Mouse (Mus musculus): Measurements from ENCODE around the gene Hmgb4. TPM values are rescaled to one million over a fixed set of nuclear protein-coding genes. Genes with fewer than 3 reads are reported as not detected.

The Hmgb4 gene
- polyA plus RNA-seq, 1 experiment = not detected

DNA sequence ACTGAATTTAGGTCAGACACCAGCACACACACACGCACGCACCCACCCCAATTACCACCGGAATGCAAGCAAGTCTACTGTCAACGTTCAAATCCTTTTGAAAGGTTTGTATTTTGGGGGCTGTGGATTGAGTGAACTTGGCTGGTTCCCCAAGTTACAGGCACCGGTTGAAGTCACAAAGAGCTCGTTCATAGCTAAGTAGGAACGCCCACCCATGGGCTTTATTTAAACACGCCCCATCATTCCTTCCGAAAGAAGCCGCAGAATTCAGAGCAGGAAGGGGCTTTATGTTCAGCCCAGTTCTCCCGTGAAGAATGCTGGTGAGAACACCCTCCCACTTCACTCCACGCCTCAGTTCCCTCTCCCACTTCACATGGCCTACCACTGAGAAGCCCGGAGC lies 27.3 kb downstream of the Hmgb4 start:
- Histone ChIP-seq H3K4me3 (ENCODE audit: control insufficient read depth, insufficient read depth, low read length) (no peak overlapping the region), H3K27me3 (ENCODE audit: control insufficient read depth, insufficient read depth, low read length) (no peaks in the 10 kb centered on the region), H3K4me1 (replicated peaks; ENCODE audit: control insufficient read depth, insufficient read depth, low read length) (no peaks in the 10 kb centered on the region), H3K36me3 (ENCODE audit: control insufficient read depth, insufficient read depth, low read length) (no peaks in the 10 kb centered on the region), H3K27ac (ENCODE audit: control insufficient read depth, insufficient read depth, low read length) (no peak overlapping the region)
- no peak for DNase-seq
- no peak for TF ChIP-seq CTCF (IDR thresholded peaks at IDR 0.05; ENCODE audit: borderline replicate concordance, control insufficient read depth, extremely low read depth, insufficient read depth, low read length, poor library complexity)
- no peak for TF ChIP-seq POLR2A (IDR thresholded peaks at IDR 0.05; ENCODE audit: control insufficient read depth, extremely low read depth, insufficient read depth, low read length, poor library complexity)
- 94% methylated on average over 13 of the region's 13 CpGs for WGBS

DNA sequence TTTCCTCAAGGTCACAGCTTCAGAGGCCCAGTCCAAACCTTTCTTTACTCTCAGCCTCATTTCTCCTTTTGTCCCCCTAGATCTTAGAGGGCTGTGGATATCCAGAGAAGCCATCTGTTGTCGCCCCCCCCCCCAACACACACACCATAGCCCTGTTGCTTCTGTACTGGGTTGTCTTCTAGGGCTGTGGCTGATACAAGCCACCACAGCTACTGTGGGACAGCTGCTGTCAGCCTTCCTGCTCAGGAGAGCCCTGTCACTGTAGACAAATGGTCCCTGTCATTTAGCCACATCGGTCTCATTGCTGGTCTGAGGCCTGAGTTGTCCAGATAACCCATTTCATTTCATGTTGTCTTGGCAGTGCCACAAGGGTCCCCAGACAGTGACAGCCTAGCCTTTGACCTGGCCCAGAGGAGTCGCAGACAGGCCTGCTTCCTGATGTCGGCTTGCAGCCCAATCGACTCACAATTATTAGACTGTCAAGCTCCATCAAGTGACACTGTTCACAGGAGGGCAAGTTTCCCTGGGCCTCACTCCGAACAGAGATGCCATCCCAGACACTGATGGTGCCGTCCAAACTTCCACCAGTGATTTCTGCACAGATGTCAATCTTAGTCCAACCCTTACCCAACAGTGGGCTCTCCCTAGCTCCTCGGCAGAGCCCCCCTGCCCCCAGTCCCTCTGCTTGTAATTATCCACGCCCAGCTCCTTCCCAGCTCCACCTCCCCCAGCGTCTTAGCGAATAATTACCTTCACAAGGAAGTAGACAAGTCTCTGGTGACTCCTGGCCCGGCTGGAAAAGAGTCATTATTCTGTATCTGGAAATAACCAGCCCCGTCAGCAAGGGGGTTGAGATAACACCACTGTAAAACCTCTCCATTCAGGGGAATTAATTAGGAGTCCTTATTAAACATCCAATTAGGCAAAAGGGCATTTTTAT lies 33.1 kb downstream of the Hmgb4 start:
- Histone ChIP-seq H3K4me1 (replicated peaks; ENCODE audit: control insufficient read depth, insufficient read depth, low read length) (no peaks in the 10 kb centered on the region), H3K27ac (ENCODE audit: control insufficient read depth, insufficient read depth, low read length) (no peak overlapping the region), H3K4me3 (ENCODE audit: control insufficient read depth, insufficient read depth, low read length) (no peak overlapping the region), H3K36me3 (ENCODE audit: control insufficient read depth, insufficient read depth, low read length) (no peaks in the 10 kb centered on the region), H3K27me3 (ENCODE audit: control insufficient read depth, insufficient read depth, low read length) (no peaks in the 10 kb centered on the region)
- TF ChIP-seq POLR2A (IDR thresholded peaks at IDR 0.05; ENCODE audit: control insufficient read depth, extremely low read depth, insufficient read depth, low read length, poor library complexity) (no peak), CTCF (IDR thresholded peaks at IDR 0.05; ENCODE audit: borderline replicate concordance, control insufficient read depth, extremely low read depth, insufficient read depth, low read length, poor library complexity) (no peak)
- WGBS = 69% methylated on average over 13 of the region's 13 CpGs
- no peak for DNase-seq

DNA sequence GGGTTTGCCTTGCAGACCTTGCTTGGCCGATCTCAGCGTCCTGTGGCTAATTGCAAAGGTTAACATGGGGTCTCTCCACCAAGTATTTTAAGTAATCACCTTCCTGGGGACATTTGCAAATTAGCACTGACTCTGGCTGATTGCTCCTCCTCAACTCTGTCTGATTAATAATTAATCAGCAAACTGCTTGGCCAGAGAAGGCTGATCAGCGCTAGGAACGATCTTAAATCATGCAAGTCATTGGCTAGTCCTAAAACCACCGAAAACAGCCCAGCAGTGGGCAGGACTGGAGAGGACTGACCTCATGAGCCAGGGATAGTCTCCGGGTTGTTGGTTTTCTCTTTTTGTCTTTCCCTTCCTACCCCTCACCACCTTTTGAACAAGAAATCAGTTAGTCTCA lies 36.3 kb downstream of the Hmgb4 start:
- Histone ChIP-seq H3K27ac (ENCODE audit: control insufficient read depth, insufficient read depth, low read length) (no peak overlapping the region), H3K27me3 (ENCODE audit: control insufficient read depth, insufficient read depth, low read length) (no peaks in the 10 kb centered on the region), H3K36me3 (ENCODE audit: control insufficient read depth, insufficient read depth, low read length) (no peaks in the 10 kb centered on the region), H3K4me1 (replicated peaks; ENCODE audit: control insufficient read depth, insufficient read depth, low read length) (no peaks in the 10 kb centered on the region), H3K4me3 (ENCODE audit: control insufficient read depth, insufficient read depth, low read length) (no peak overlapping the region)
- DNase-seq = no peak
- 88% methylated on average over 6 of the region's 6 CpGs for WGBS
- TF ChIP-seq POLR2A (IDR thresholded peaks at IDR 0.05; ENCODE audit: control insufficient read depth, extremely low read depth, insufficient read depth, low read length, poor library complexity) (no peak), CTCF (IDR thresholded peaks at IDR 0.05; ENCODE audit: borderline replicate concordance, control insufficient read depth, extremely low read depth, insufficient read depth, low read length, poor library complexity) (no peak)

DNA sequence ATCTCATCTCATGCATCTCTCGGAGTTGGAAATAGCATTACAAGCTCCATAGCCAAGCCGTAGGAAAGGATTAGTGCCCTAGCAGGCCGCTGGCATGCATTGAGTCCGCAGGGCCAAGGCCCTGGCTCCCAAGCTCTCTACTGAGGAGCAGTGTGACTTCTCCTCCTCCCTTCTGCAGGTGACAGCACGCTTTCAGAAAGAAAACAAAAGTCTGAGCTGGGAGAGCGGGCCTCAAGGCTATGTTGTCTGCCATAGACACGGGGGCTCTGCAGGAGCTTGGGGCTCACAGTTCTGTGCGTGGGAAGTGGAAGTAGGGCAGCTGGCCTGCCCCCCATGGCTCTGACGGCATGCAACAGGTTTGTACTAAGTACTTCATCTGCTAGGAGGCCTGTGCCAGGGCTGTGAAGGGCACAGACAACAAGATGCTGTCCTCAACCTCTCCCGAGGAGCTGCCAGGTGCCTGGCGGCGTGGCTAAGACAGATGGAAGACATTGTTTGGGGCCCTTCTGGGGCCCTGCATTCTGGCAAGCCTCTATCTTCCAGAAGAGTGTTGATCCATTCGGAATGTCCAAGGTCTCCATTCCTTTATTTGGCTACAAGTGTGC lies 42.7 kb downstream of the Hmgb4 start:
- no peak for DNase-seq
- no peaks in the 10 kb centered on the region for H3K36me3 ChIP-seq (ENCODE audit: control insufficient read depth, insufficient read depth, low read length)
- TF ChIP-seq POLR2A (IDR thresholded peaks at IDR 0.05; ENCODE audit: control insufficient read depth, extremely low read depth, insufficient read depth, low read length, poor library complexity) (no peak), CTCF (IDR thresholded peaks at IDR 0.05; ENCODE audit: borderline replicate concordance, control insufficient read depth, extremely low read depth, insufficient read depth, low read length, poor library complexity) (no peak)
- no peaks in the 10 kb centered on the region for H3K27me3 ChIP-seq (ENCODE audit: control insufficient read depth, insufficient read depth, low read length)
- H3K27ac ChIP-seq (ENCODE audit: control insufficient read depth, insufficient read depth, low read length) = no peak overlapping the region
- WGBS = 84% methylated on average over 13 of the region's 13 CpGs
- H3K4me1 ChIP-seq (replicated peaks; ENCODE audit: control insufficient read depth, insufficient read depth, low read length) = no peaks in the 10 kb centered on the region
- H3K4me3 ChIP-seq (ENCODE audit: control insufficient read depth, insufficient read depth, low read length) = no peak overlapping the region
